Mouse (Mus musculus): ENCODE data around the gene Rgs12. TPM values are rescaled to one million over a fixed set of nuclear protein-coding genes. Genes with fewer than 3 reads are reported as not detected.

The Rgs12 gene
- polyA plus RNA-seq (2014; fragmentation: Illumina TruSeq; extraction: RNeasy Lipid Tissue Mini Kit (QIAGEN cat#74804); ENCODE audit: low read depth, low replicate concordance) = 21.4 TPM

DNA sequence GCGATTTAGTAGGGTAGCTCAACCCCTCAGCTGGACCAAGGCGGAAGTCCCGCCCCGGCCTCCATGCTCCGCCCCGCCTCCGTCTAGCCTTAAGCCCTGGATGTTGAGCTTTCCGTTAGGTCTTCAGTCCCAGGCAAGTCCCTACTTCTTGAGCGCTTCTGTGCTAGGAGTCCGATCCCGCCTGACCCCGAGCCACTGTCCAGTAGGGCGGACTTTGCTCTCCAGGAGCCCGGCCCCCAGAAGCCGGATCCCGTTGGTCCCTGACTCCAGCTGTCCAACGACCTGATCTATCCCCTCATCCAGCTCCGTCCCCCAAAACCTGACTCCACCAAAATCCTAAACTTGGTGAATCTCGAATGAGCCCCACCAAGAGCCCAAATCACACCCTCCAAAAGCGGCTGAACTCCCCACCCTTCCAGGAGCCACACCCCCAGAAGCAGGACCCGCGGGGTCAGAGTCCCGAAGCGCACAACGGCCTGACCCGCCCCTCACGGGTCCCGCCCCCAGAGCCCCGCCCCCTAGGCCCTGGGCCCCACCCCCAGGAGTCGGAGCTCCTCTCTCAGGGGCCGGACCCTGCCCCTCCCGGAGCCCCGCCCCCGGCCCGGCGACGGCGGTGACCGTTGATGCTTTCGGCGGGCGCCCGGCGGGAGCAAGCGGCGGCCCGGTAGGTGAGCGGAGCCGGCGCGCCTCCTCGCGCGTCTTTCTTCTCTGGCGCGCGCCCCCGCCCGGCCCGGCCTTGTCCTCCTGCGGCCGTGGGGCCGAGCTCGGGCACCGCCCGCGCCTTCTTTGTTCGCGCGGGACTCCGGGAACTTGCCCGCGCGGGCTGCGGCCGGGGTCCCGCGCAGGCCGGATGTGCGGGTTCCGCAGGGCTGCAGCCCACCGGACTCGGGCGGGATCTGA lies at the start of gene Rgs12:
TSS of gene Rgs12 (plus strand) at position 585 of the 900 bp plus-strand sequence.

DNA sequence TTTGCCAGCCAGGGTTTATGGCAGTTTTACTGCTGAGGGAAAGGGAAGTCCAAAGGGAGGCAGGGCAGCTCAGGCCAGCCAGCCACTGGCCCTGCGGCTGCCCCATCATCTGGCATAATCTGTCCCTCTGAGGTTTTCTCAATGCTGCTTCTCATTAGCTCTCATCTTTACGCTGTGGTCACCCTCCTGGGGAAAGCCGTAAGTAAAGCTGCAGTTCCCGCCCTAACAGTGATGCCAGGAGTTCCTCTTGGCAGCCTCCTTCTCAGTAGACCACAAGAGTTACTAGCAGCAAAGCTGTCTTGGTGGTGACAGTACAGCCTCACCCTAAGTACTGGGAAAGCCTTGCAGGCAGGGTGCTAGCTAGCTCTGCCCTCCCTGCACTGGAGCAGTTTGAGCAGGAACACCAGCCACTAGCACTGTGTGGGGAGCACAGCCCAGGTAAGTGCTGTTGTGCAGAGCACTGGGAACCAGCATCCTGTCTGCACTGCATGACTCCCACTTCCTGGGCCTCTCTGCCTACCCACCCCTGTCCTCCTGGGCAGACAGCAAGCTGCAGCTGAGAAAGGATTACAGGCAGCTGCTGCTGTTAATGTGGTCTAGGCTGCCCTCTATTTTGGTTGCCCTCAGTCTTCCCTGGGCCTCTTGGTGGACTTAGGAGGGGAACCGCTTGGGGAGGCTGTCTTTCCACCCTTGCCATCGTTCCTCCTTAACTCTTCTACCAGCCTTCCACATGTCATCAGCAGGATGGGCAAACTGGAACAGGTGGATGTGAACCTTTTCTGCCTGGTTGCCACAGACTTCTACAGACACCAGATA lies 41.1 kb upstream of the Rgs12 start, which contains the start of gene Msantd1:
TSS of gene Msantd1 (plus strand) at position 103 of the 816 bp plus-strand sequence.

DNA sequence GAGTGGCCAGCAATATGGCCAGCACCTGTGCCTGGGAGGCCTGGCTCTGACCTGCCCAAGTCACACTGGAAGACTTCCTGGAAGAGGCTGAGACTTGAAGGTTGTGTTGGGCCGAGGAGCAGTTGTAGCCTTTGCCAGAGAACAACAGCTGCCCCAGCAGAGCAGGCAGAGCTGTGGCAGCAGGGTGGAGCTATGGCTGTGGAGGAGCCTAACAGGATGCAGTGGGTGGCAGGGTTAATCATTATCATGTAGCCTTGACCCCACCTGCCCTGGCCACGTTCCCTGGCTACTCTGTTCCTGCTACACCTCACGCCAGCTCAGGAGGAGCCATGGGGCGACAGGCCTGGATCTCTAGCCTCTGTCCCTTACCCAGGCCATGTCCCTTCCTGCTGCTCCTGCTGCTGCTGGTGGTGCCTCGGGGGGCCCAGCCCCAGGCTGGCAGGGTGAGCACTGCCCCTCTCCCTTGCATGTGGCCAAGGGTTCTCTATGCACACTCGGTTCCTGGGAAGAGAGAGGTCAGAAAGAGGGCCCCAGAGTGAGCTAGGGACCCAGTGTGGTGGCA lies 92.1 kb downstream of the Rgs12 start, which contains the start of gene Hgfac:
TSS of gene Hgfac (plus strand) at position 242 of the 562 bp plus-strand sequence.

DNA sequence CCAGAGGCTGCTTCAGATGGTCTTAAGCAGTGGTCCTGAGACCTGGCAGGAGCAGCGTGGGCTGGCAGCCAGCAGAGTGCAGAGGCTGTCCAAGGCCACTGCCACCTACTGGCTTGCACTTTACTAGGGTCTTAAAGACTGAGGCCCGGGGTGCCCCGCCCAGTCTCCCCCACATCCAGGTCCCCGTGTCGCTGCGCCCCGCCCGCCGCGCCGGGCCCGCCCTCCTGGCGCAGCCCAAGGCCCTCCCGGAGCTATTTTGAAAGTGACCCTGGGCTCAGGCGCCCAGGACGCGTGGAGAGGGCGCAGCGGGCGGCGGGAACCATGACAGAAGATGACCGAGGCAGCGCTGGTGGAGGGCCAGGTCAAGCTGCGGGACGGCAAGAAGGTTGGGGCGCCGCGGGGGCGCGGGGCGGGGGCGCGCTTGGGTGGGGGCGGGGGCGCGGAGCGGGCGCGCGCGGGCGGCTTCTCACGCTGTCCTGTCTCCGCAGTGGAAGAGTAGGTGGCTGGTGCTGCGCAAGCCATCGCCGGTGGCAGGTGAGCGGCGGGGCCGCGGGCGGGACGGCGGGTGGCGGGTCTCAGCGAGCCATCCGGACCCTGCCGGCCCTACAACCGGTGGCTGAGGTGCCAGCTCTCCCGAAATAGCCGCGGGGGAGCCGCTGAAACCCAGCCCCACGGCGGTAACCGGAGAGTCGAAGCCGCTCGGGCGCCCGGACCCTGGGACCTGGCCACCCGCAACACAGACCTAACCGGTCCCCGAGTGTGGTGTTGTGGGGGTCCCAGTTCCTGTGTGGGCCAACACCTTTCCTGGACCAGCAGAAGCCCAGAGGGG lies 107.6 kb downstream of the Rgs12 start, which contains the start of gene Dok7:
TSS of gene Dok7 (plus strand) at position 163 of the 829 bp plus-strand sequence.

Other genes starting within 250 kb of the Rgs12 start
- 8.1 TPM for gene Htt, start 187.7 kb upstream of the Rgs12 start, polyA plus RNA-seq (2014; fragmentation: Illumina TruSeq; extraction: RNeasy Lipid Tissue Mini Kit (QIAGEN cat#74804); ENCODE audit: low read depth, low replicate concordance)
- 2.1 TPM for gene Msantd1, start 41.4 kb upstream of the Rgs12 start, polyA plus RNA-seq (2014; fragmentation: Illumina TruSeq; extraction: RNeasy Lipid Tissue Mini Kit (QIAGEN cat#74804); ENCODE audit: low read depth, low replicate concordance)
- 0.65 TPM for gene Hgfac, start 92.1 kb downstream of the Rgs12 start, polyA plus RNA-seq (2014; fragmentation: Illumina TruSeq; extraction: RNeasy Lipid Tissue Mini Kit (QIAGEN cat#74804); ENCODE audit: low read depth, low replicate concordance)
- 26.3 TPM for gene Dok7, start 107.3 kb downstream of the Rgs12 start, polyA plus RNA-seq (2014; fragmentation: Illumina TruSeq; extraction: RNeasy Lipid Tissue Mini Kit (QIAGEN cat#74804); ENCODE audit: low read depth, low replicate concordance)
- 64.2 TPM for gene Lrpap1, start 156.3 kb downstream of the Rgs12 start, polyA plus RNA-seq (2014; fragmentation: Illumina TruSeq; extraction: RNeasy Lipid Tissue Mini Kit (QIAGEN cat#74804); ENCODE audit: low read depth, low replicate concordance)

Measured in heart, adult 10 weeks (tissue).